Mouse (Mus musculus) heart, postnatal 0 days (tissue): ENCODE measurements around the gene Cd300lg.

Experiments
- CTCF ChIP-seq: IDR thresholded peaks from 2 replicates; pipeline ENCODE4 v1.5.1; 2016; ENCODE audit warnings: antibody characterized with exemption, control low read depth, low read depth
- EP300 ChIP-seq: IDR thresholded peaks from 2 replicates; pipeline ENCODE4 v1.6.1; 2016; ENCODE audit warnings: antibody characterized with exemption, low read depth

DNA sequence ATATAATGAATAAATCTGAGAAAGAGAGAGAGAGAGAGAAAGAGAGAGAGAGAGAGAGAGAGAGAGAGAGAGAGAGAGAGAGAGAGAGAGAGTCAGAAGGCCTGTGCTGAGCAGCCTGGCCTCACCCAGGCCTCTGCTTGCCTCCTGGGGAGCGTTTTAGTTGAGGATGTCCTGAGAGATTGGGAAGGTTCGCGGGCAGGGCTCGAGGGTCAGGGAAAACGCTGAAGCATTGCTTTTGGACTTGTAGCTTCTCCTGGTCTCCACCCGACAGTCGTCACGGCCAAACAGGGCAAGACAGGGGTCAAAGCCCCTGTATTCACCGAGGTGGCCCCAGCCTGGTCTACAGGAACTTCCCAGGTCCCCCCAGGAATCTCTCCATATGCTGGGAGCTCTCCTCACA lies 5.3 kb downstream of the Cd300lg start:
- TF ChIP-seq CTCF (no peak), EP300 (no peak)
